Mouse (Mus musculus): ENCODE measurements at regions not wholly inside any gene's neighbourhood (a gene's known extent, or its start where the extent isn't known, plus 50 kb on each side); places are given as distances from the start of the nearest gene placed in this dataset.

DNA sequence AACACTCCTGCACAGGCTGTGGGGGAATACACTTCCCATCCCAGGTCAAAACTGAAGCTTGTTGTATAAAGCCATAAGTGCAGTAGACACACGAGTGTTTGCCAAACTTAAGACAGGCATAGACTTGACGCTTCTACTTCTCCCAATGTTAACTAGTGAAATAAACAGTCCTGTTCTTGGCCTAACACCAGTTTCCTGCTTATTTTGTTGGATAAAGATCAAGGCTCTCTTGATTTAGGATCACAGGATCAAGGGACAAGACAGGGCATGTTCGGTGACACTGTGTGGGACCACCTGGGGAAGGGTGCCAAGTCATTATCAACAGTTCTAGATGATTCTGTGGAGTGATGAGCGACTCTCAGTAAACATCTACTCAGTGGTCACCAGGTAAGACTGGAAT, 114.3 kb upstream of the Serp2 start:
- no peaks in the 10 kb centered on the region for H3K36me3 ChIP-seq
- ATAC-seq (ENCODE audit: insufficient number of reproducible peaks, insufficient read depth, low FRiP score, low TSS enrichment, low read depth), result no peak
- no peak overlapping the region for H3K27ac ChIP-seq
- H3K4me2 ChIP-seq, result no peak overlapping the region
- H3K9ac ChIP-seq (replicated peaks), result no peak overlapping the region
- H3K4me3 ChIP-seq (replicated peaks), result no peak overlapping the region
- H3K4me1 ChIP-seq (replicated peaks), result peaks cover 10% of the 10 kb centered on the region
- H3K27me3 ChIP-seq, result no peaks in the 10 kb centered on the region
- 94% methylated on average over 4 of the region's 4 CpGs for WGBS
- no peaks in the 10 kb centered on the region for H3K9me3 ChIP-seq

DNA sequence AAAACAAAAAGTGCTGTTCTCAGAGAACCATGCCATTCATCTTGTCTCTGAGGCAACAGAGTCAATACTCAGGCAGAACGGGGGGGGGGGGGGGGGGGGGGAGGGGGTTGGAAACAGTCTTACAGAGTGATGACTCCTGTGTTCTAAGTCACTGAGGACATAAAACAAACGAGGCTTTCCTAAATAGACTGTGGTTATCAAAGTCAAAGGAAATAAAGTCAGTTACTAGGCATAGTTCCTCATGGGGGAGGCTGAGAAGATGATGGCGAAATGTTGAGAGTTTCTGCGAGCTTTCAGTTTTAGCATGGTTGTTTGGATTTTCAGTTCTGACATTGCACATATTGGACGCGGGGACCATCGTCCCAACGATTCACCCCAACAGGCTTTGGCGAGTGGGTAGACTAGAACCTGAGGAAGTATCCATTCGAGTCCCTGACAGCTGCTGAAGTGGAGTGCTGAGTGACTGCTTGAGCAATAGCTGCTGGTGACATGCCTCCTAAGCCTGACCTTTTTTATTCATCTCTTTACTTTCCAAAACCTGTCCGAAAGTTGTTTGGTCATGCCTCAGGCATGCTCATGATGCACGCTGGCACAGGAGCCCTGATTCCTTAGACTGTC, 109.2 kb upstream of the Serp2 start:
- no peaks in the 10 kb centered on the region for H3K36me3 ChIP-seq
- WGBS, result 80% methylated on average over 12 of the region's 12 CpGs
- no peaks in the 10 kb centered on the region for H3K27me3 ChIP-seq
- no peaks in the 10 kb centered on the region for H3K9me3 ChIP-seq
- H3K4me1 ChIP-seq (replicated peaks), result no peaks in the 10 kb centered on the region
- H3K4me3 ChIP-seq (replicated peaks), result no peak overlapping the region
- ATAC-seq (ENCODE audit: insufficient number of reproducible peaks, insufficient read depth, low FRiP score, low TSS enrichment, low read depth), result no peak
- H3K27ac ChIP-seq, result no peak overlapping the region
- H3K4me2 ChIP-seq, result no peak overlapping the region
- no peak overlapping the region for H3K9ac ChIP-seq (replicated peaks)

DNA sequence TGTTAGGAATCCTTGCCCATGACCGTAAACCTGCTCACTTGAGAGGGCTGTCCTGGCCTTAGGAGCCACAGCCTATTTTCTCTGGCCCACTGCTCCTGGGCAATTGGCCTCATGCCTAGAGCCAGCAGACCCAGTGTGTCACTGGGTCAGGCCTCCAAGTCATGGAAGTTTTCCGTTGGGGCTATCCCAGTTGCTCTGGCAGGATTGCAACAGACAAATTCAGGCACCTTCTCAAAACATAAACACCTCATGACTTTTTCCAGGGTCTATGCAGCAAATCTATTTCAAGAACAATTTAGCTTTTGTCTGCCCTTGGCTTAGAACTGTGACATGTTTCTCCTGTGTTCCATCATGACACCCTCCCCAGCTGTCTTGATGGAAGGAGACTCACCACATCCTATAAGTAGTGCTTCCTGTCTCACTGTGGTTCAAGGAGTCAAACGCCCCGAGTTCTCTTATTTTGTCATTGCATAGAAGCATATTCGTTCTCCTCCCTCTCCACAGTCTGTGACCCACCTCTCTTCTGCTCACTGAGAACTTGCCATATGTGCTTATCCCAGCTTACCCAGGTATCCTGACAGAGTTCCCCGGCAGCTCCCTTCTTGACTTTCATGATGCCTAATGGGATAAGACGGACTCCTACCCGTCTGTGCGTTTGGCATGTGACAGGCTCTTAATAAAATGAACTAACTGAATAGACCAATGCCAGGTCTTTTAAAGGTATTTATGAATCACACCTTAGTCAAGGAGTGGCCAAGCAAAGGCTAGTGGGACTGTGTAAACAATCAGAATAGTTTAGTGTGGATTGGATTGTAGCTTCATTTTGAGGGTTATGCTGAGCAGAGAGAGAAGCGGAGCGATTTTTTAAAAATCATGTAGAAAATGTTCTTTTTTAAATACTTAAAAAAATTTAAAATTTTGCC, 108.2 kb upstream of the Serp2 start:
- H3K27me3 ChIP-seq, result no peaks in the 10 kb centered on the region
- no peaks in the 10 kb centered on the region for H3K9me3 ChIP-seq
- no peaks in the 10 kb centered on the region for H3K36me3 ChIP-seq
- H3K9ac ChIP-seq (replicated peaks), result no peak overlapping the region
- H3K4me2 ChIP-seq, result no peak overlapping the region
- no peaks in the 10 kb centered on the region for H3K4me1 ChIP-seq (replicated peaks)
- no peak for ATAC-seq (ENCODE audit: insufficient number of reproducible peaks, insufficient read depth, low FRiP score, low TSS enrichment, low read depth)
- H3K27ac ChIP-seq, result peak overlapping the region; percentile 67
- no peak overlapping the region for H3K4me3 ChIP-seq (replicated peaks)
- 80% methylated on average over 11 of the region's 11 CpGs for WGBS

DNA sequence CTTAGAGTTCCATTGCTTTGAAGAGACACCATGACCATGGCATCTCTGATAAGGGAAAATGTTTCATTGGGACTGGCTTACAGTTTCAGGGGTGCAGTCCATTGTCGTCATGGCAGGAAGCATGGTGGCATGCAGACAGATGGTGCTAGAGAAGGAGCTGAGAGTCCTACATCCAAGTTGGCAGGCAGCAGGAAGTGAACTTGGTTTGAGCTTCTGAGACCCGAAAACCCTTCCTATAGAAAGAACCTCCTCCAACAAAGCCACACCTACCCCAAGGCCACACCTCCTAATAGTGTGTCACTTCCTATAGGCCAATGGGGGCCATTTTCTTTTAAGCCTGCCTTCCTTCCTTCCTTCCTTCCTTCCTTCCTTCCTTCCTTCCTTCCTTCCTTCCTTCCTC, 107.1 kb upstream of the Serp2 start:
- Histone ChIP-seq H3K9ac (replicated peaks) (no peak overlapping the region), H3K27me3 (no peaks in the 10 kb centered on the region), H3K4me1 (replicated peaks) (peaks cover 7% of the 10 kb centered on the region; the same call in 1 of the 2 replicates), H3K36me3 (no peaks in the 10 kb centered on the region), H3K27ac (no peak overlapping the region), H3K4me3 (replicated peaks) (no peak overlapping the region), H3K4me2 (no peak overlapping the region), H3K9me3 (no peaks in the 10 kb centered on the region)
- WGBS, result 86% methylated on average over 2 of the region's 2 CpGs
- no peak for ATAC-seq (ENCODE audit: insufficient number of reproducible peaks, insufficient read depth, low FRiP score, low TSS enrichment, low read depth)

DNA sequence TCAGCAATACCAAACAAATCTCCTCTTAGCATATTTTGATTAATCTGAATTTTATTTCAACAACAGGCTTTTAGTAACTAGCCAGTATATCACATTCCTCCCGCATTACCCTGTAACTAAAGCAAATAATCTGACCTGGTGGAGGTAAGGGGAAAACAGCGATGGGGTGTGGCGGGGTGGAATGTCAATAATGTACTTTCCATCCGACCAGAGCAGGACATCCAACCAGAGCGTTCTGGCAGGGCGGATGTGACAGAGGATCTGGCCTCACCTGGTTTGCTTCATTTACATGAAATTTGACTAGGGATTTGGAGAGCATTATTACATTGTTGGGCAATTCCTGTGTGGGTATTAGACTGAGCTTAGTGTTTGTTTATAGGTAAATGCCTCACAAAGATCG, 106.2 kb upstream of the Serp2 start:
- Histone ChIP-seq H3K4me1 (replicated peaks) (peaks cover 14% of the 10 kb centered on the region), H3K36me3 (no peaks in the 10 kb centered on the region), H3K9me3 (no peaks in the 10 kb centered on the region), H3K27me3 (no peaks in the 10 kb centered on the region), H3K4me3 (replicated peaks) (no peak overlapping the region), H3K27ac (no peak overlapping the region), H3K4me2 (no peak overlapping the region), H3K9ac (replicated peaks) (no peak overlapping the region)
- 74% methylated on average over 7 of the region's 7 CpGs for WGBS
- ATAC-seq (ENCODE audit: insufficient number of reproducible peaks, insufficient read depth, low FRiP score, low TSS enrichment, low read depth), result no peak

DNA sequence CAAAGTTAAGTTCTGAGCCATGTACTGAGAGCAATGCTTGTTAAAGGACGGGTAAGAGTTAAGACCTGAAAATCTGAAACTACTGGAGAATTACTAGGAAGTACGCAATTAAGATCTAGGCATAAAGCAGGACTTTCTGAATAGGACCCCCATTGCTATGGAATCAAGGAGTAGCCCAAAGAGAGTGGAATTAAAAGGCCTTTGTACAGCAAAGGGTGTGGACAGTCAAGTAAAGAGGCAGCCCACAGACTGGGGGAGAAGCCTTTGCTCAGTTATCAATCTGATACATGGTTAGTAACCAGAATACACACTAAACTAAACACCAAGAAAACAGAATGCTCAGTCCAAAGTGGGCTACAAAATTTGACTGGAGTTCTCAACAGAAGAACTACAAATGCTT, 104.2 kb upstream of the Serp2 start:
- no peak overlapping the region for H3K4me2 ChIP-seq
- peaks cover 23% of the 10 kb centered on the region for H3K4me1 ChIP-seq (replicated peaks)
- H3K27ac ChIP-seq, result no peak overlapping the region
- H3K27me3 ChIP-seq, result no peaks in the 10 kb centered on the region
- H3K4me3 ChIP-seq (replicated peaks), result no peak overlapping the region
- no peaks in the 10 kb centered on the region for H3K36me3 ChIP-seq
- H3K9me3 ChIP-seq, result no peaks in the 10 kb centered on the region
- WGBS, result 74% methylated on average over 2 of the region's 2 CpGs
- no peak overlapping the region for H3K9ac ChIP-seq (replicated peaks)
- no peak for ATAC-seq (ENCODE audit: insufficient number of reproducible peaks, insufficient read depth, low FRiP score, low TSS enrichment, low read depth)

DNA sequence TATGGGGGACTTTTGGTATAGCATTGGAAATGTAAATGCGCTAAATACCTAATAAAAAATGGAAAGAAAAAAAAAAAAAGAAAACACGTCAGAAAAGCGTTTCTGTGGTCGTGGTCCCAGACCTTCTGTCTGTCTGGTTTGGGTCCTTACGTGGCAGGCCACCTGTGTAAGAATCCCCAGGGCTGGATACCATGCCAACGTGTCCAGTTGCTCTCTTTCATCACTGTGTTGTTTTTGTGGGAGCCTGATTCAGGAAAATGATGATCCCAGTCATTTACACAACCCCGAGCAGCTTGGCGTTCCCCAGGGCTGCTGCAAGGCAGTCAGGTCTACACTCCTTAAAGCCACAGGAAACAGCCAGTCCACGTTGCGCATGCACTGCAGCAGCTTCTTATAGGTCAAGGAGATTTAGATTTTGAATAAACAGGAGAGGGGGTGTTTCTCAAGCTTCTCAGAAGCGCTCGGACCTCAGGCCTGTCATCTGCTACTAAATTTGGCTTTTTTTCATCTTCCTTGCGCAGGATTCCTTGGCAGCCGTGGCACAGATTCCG, 102.3 kb upstream of the Serp2 start:
- Histone ChIP-seq H3K27ac (peak overlapping the region; percentile 32; the same call in 1 of the 2 replicates), H3K4me3 (replicated peaks) (no peak overlapping the region), H3K9me3 (no peaks in the 10 kb centered on the region), H3K4me1 (replicated peaks) (peaks cover 23% of the 10 kb centered on the region), H3K9ac (replicated peaks) (no peak overlapping the region), H3K27me3 (no peaks in the 10 kb centered on the region), H3K36me3 (no peaks in the 10 kb centered on the region), H3K4me2 (no peak overlapping the region)
- 71% methylated on average over 15 of the region's 15 CpGs for whole genome bisulfite sequencing
- no peak for ATAC-seq (ENCODE audit: insufficient number of reproducible peaks, insufficient read depth, low FRiP score, low TSS enrichment, low read depth)

DNA sequence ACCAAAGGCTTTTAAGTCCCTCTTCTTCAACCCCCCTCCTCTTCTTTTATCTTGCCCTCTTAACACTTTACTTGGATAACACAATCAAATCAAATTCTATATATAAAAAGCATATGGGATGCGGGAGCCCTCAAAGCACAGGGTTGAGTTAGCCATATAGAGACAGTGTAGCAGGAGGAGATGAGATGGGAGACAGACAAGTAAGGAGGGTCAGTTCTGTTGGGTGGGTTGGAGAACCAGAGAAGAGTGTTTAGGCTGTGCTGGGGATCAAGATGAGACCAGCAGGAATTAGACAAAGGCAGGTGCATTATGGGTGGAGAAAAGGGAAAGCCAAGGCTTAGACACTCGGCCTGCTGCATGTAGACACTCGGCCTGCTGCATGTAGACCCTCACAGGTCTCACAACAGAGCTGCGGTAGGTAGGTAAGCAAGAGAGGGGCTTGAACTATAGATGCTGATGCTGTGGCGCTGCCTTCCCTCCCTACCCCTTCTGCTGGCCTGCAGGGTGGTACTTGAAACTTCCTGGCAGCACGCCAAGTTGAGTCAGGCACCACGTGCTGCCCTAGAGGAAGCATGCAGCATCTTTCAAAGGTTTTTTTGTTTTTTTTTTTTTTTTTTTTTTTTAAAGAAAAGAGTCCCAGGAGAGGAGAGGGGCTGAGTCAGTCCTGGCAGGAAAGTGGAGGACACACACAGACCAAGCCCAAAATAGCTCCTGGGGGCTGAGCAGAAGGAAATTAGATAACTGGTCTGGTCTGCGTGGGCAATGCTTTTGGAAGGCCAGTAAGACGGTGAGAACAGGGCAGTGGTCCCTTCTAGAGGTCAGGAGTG, 101.3 kb upstream of the Serp2 start:
- Histone ChIP-seq H3K36me3 (no peaks in the 10 kb centered on the region), H3K4me3 (replicated peaks) (no peak overlapping the region), H3K9me3 (no peaks in the 10 kb centered on the region), H3K27ac (peak overlapping the region; percentile 72), H3K27me3 (no peaks in the 10 kb centered on the region), H3K4me2 (no peak overlapping the region), H3K9ac (replicated peaks) (no peak overlapping the region), H3K4me1 (replicated peaks) (peaks cover 23% of the 10 kb centered on the region)
- ATAC-seq (ENCODE audit: insufficient number of reproducible peaks, insufficient read depth, low FRiP score, low TSS enrichment, low read depth), result peak; percentile 71
- WGBS, result 55% methylated on average over 9 of the region's 9 CpGs

DNA sequence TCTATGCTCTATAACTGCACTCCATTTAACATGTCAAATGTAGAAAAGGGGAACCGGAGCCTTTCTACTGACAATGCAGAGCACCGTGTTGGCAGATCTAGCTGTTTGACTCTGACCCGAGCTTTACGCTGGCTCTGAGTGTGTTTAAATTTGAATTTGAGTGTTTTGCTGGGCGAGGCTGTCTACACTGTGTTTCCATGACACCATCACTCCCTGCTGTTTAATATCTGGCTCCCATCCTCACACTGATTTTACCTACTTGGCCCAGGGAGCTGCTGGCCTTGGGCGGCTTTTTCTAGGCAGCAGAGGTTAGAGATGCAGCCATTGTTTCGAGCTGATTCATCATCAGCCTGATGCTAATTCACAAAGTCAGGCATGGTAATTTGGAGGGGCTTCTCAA, 100.7 kb upstream of the Serp2 start:
- H3K27ac ChIP-seq, result no peak overlapping the region
- H3K9ac ChIP-seq (replicated peaks), result no peak overlapping the region
- no peak for ATAC-seq (ENCODE audit: insufficient number of reproducible peaks, insufficient read depth, low FRiP score, low TSS enrichment, low read depth)
- H3K4me2 ChIP-seq, result no peak overlapping the region
- 70% methylated on average over 7 of the region's 7 CpGs for WGBS
- H3K9me3 ChIP-seq, result no peaks in the 10 kb centered on the region
- no peaks in the 10 kb centered on the region for H3K36me3 ChIP-seq
- peaks cover 23% of the 10 kb centered on the region for H3K4me1 ChIP-seq (replicated peaks)
- no peaks in the 10 kb centered on the region for H3K27me3 ChIP-seq
- no peak overlapping the region for H3K4me3 ChIP-seq (replicated peaks)

DNA sequence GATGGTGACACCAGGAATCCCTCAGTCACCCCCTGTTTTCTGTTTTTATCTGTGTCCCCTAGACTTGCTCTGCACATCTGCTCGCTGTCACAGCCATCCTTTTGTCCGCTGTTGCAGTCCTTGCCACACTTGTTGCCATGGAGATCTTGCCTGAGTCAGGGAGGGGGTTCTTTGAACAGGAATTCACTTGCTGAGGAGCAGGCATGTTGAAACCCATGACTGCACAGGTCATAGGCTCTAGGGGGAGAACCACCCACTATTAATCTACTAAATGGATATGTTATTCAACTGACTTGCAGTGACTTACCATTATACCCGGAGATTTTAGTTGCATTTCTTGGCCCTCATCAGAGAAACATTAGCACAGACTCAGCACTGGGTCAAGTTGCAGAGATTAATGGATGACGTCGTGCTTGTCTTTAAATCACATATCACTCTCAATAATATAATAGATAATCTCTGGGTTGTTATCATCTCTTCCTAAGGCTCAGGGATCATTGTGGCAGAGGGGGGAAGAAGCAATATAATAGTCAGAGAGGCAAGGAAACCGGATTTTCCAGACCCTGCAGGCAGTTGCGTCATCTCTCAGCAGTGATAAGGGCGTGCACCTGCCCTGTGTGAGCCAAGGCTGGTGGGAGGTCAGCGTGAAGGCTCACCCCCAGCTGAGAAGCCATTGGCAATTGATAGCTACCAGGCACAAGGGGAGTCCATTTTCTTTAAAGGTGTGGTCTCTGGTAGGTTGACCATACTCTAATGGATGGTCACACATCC, 95.9 kb upstream of the Serp2 start:
- WGBS, result 78% methylated on average over 9 of the region's 9 CpGs
- ATAC-seq (ENCODE audit: insufficient number of reproducible peaks, insufficient read depth, low FRiP score, low TSS enrichment, low read depth), result no peak
- Histone ChIP-seq H3K9ac (replicated peaks) (no peak overlapping the region), H3K4me2 (no peak overlapping the region), H3K9me3 (no peaks in the 10 kb centered on the region), H3K36me3 (no peaks in the 10 kb centered on the region), H3K4me3 (replicated peaks) (no peak overlapping the region), H3K4me1 (replicated peaks) (peaks cover 6% of the 10 kb centered on the region), H3K27ac (no peak overlapping the region), H3K27me3 (no peaks in the 10 kb centered on the region)
